Mouse (Mus musculus) olfactory bulb, adult 2 months (tissue): Measurements from ENCODE around the gene Aldh5a1. TPM values are rescaled to one million over a fixed set of nuclear protein-coding genes. Genes with fewer than 3 reads are reported as not detected.

ENCODE experiments used
- H3K27ac ChIP-seq: fragments of 200-500 bp; 2 replicates; pipeline ENCODE4 v1.5.1; 2012; ENCODE audit warnings: low read depth, low read length; ENCODE audit not compliant: insufficient read depth
- H3K4me1 ChIP-seq: fragments of 200-500 bp; 2 replicates; pipeline ENCODE4 v1.6.1; 2012; ENCODE audit warnings: low read length; ENCODE audit not compliant: control insufficient read depth, insufficient read depth
- H3K4me3 ChIP-seq: fragments of 200-500 bp; 2 replicates; pipeline ENCODE4 v1.5.1; 2012; ENCODE audit warnings: mild to moderate bottlenecking, low read depth, low read length, moderate library complexity; ENCODE audit not compliant: insufficient read depth
- CTCF ChIP-seq: fragments of 200-500 bp; IDR thresholded peaks from 2 replicates; pipeline ENCODE4 v1.5.1; 2012; ENCODE audit warnings: low read depth, mild to moderate bottlenecking, low read length, moderate library complexity; ENCODE audit not compliant: insufficient read depth
- POLR2A ChIP-seq: fragments of 200-500 bp; IDR thresholded peaks from 2 replicates; pipeline ENCODE4 v1.6.1; 2012; ENCODE audit warnings: mild to moderate bottlenecking, low read depth, low read length, moderate library complexity; ENCODE audit not compliant: insufficient read depth
- WGBS: fragments of 180-500 bp; shearing (Covaris S2); methylation state at CpG from one replicate; pipeline ENCODE4 v1.1.7; 2018; 5-methylcytosine and 5-hydroxymethylcytosine counted together
- polyA plus RNA-seq: library from polyadenylated mRNA; stranded (reverse); fragments of >200 nt; gene quantifications from 2 replicates; pipeline ENCODE4 v1.2.4, GENCODE M21; 2012; ENCODE audit warnings: low replicate concordance; ENCODE audit not compliant: missing spikeins, insufficient read depth, insufficient read length

Aldh5a1 gene
- polyA plus RNA-seq, 1 experiment, result not detected

DNA sequence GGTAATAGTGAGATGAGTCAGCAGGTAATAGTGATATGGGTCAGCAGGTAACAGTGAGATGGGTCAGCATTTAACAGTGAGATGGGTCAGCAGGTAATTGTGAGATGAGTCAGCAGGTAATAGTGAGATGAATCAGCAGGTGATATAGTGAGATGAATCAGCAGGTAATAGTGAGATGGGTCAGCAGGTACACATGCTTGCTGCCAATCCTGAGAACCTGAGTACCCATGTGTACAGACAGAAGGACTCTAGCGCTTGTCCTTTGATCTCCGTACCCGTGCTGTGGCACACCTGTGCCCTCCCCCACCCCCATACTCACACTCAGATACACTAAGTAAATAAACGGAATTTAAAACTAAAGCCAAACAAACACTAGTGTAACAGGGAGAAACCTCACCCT, 22.5 kb downstream of the Aldh5a1 start:
- no peak overlapping the region for H3K27ac ChIP-seq
- 93% methylated on average over 4 of the region's 4 CpGs for WGBS
- no peak for TF ChIP-seq CTCF
- H3K4me1 ChIP-seq, result peaks cover 4% of the 10 kb centered on the region; the same call in 1 of the 2 replicates
- no peak overlapping the region for H3K4me3 ChIP-seq

- no peak for TF ChIP-seq CTCF
- 92% methylated on average over 7 of the region's 7 CpGs for WGBS
- Histone ChIP-seq H3K27ac (no peak overlapping the region), H3K4me1 (peaks cover 4% of the 10 kb centered on the region; the same call in 1 of the 2 replicates), H3K4me3 (no peak overlapping the region)
Measured at GRCm38 (mm10) chr13:24913576-24913975, 23.9 kb downstream of the Aldh5a1 start.

GRCm38 (mm10) chr13:24909112-24909511, 28.3 kb downstream of the Aldh5a1 start:
- Histone ChIP-seq H3K27ac (no peak overlapping the region), H3K4me3 (no peak overlapping the region), H3K4me1 (peaks cover 4% of the 10 kb centered on the region; the same call in 1 of the 2 replicates)
- TF ChIP-seq CTCF, result no peak
- no peak for TF ChIP-seq POLR2A
- 91% methylated on average over 1 of the region's 1 CpGs for WGBS

GRCm38 (mm10) chr13:24906831-24907570, 30.5 kb downstream of the Aldh5a1 start:
- no peak overlapping the region for H3K4me3 ChIP-seq
- 63% methylated on average over 11 of the region's 11 CpGs for WGBS
- no peak overlapping the region for H3K27ac ChIP-seq
- peaks cover 4% of the 10 kb centered on the region; the same call in 1 of the 2 replicates for H3K4me1 ChIP-seq
- TF ChIP-seq CTCF, result no peak
- TF ChIP-seq POLR2A, result no peak

DNA sequence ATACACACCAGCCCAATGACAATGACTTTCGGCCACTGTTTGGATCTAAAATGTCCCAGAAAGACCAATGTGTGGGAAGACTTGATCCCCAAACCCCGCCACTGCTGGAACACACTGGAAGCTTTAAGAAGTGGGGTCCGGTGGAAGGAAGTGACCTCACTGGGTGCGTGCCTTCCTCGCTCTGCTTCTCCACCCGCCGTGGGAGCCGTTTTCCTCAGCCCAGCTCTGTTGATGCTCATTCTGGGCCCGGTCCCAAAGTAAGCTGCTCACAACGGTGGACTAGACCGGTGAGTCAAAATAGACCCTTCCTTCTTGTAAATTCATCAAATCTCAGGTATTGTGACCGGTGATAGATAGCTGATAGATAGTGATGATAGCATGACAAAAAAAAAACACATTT, 32.0 kb downstream of the Aldh5a1 start:
- Histone ChIP-seq H3K4me1 (no peaks in the 10 kb centered on the region), H3K4me3 (no peak overlapping the region), H3K27ac (no peak overlapping the region)
- WGBS, result 84% methylated on average over 12 of the region's 12 CpGs
- no peak for TF ChIP-seq CTCF
- TF ChIP-seq POLR2A, result no peak

DNA sequence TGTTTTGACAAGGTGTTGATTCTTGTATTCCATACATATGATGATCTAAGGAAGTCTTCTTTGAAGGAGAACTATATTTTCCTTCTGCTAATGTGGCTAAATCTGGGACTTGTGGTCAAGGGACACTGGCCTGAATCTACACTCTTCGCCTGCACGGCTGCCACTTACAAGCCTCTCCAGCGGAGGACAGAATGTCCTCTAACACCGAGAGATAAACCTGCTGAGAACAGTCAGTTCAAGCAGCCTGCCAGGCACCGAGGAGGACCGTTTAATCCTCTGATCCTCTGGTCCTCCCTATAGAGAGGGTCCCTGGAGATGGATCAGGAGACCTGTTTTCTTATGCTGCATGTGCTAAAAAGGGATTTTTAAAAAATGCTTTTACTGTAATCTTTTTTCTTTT, 34.0 kb downstream of the Aldh5a1 start:
- no peak for TF ChIP-seq CTCF
- no peak for TF ChIP-seq POLR2A
- Histone ChIP-seq H3K4me1 (no peaks in the 10 kb centered on the region), H3K4me3 (no peak overlapping the region), H3K27ac (no peak overlapping the region)
- 81% methylated on average over 6 of the region's 6 CpGs for WGBS

DNA sequence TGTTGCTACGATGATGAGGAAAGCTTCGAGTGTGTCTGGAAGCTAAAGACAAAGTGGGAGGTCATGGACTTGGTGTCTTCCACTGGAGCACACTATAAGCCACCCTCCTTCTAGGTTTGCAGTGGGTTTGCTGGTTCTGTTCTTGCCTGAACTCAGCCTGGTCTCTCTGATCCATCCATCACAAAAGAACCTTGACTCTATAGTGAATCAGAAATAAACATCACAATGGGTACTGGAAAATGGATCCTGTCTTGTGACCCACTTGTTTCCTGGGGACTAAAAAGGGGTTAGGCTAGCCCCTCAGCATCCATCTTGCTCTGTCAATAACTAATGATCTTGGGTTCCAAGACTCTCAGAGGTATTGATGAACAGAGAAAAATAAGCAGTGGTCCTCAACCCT, 35.5 kb downstream of the Aldh5a1 start:
- 85% methylated on average over 2 of the region's 2 CpGs for WGBS
- TF ChIP-seq CTCF (no peak), POLR2A (no peak)
- no peak overlapping the region for H3K4me3 ChIP-seq

GRCm38 (mm10) chr13:24893880-24894279, 43.6 kb downstream of the Aldh5a1 start:
- TF ChIP-seq CTCF, result no peak
- no peak for TF ChIP-seq POLR2A
- WGBS, result 88% methylated on average over 2 of the region's 2 CpGs

More for the DNA sequence above, 35.5 kb downstream of the Aldh5a1 start:
- H3K27ac ChIP-seq, result no peak overlapping the region
- no peaks in the 10 kb centered on the region for H3K4me1 ChIP-seq

DNA sequence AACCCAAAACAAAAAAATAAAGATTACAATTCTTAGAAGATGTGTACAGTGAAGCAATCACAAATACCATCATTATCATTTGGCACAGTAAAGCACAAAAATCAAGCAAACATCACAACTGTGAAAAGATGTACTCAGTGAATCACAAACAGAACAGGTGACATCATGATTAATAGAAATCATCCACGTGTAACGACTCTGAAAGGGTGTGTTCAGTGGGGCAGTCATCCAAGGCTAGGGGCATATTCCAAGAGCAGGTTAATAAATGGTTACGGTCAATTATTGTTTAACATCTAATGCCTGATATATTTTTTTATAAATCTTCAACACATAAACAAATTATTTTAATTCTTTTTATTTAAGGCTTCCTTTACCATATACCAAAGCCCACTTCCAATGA, 44.9 kb downstream of the Aldh5a1 start:
- Histone ChIP-seq H3K4me1 (no peaks in the 10 kb centered on the region), H3K4me3 (no peak overlapping the region), H3K27ac (no peak overlapping the region)
- no peak for TF ChIP-seq CTCF
- no peak for TF ChIP-seq POLR2A
- WGBS, result 95% methylated on average over 3 of the region's 3 CpGs

More at GRCm38 (mm10) chr13:24893880-24894279, 43.6 kb downstream of the Aldh5a1 start:
- Histone ChIP-seq H3K4me1 (no peaks in the 10 kb centered on the region), H3K4me3 (no peak overlapping the region), H3K27ac (no peak overlapping the region)
